Mouse (Mus musculus): ENCODE data around the gene Mdm2. TPM values are rescaled to one million over a fixed set of nuclear protein-coding genes. Genes with fewer than 3 reads are reported as not detected.
A peak's percentile ranks its signal among the peaks of the same experiment; 100 is the strongest.

Mdm2 gene
- polyA plus RNA-seq, 1 experiment: 122 TPM

DNA sequence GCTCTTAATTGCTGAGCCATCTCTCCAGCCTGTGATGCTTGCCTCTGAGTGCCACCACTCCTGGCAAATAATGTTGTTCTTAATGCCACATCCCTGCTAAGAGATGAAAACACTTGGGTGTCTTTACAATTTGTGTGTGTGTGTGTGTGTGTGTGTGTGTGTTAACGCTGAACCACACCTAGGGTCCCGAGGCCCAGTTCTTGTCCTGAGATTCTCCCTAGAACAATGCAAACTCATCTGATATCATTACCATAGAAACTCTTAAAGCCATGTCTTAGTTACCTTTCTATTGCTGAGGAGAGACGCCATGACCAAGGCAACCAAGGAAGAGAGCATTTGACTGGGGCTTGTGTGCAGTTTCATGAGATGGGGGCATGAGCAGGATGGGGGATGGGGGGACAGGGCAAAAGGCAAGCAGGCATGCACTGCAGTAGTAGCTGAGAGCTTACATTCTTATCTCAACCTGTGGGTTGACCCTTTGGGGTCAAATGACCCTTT lies 3.5 kb upstream of the Mdm2 start:
- TF ChIP-seq POLR2A (IDR thresholded peaks at IDR 0.05; ENCODE audit: low read depth, low read length): no peak
- TF ChIP-seq CTCF (IDR thresholded peaks at IDR 0.05; ENCODE audit: borderline replicate concordance, insufficient read depth, low read length): no peak
- Histone ChIP-seq H3K4me1 (ENCODE audit: control insufficient read depth, insufficient read depth, low read length) (peaks cover 3% of the 10 kb centered on the region; the same call in 1 of the 2 replicates), H3K27ac (ENCODE audit: insufficient read depth, low read length) (no peak overlapping the region), H3K4me3 (ENCODE audit: insufficient read depth, low read length) (no peak overlapping the region)

DNA sequence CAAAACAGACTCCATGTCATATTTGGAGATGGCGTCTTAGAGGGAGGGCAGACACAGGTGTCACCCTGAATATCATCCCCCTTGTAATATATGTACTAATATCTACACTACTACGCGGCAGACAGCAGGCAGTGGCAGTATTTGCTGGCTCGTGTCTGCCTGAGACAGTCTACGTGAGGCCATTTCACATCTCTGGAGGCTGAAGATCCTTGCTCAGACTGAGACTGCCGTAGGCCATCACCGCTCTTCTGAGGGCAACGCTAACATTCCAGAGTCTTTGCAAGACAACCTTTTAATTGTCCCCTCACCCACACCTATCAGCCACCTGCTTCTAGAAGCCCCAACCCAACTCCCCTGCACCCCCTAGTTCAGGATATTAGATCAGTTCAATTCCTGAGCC lies 2.9 kb upstream of the Mdm2 start:
- Histone ChIP-seq H3K27ac (ENCODE audit: insufficient read depth, low read length) (no peak overlapping the region), H3K4me3 (ENCODE audit: insufficient read depth, low read length) (no peak overlapping the region), H3K4me1 (ENCODE audit: control insufficient read depth, insufficient read depth, low read length) (no peaks in the 10 kb centered on the region)
- TF ChIP-seq POLR2A (IDR thresholded peaks at IDR 0.05; ENCODE audit: low read depth, low read length) (no peak), CTCF (IDR thresholded peaks at IDR 0.05; ENCODE audit: borderline replicate concordance, insufficient read depth, low read length) (no peak)

DNA sequence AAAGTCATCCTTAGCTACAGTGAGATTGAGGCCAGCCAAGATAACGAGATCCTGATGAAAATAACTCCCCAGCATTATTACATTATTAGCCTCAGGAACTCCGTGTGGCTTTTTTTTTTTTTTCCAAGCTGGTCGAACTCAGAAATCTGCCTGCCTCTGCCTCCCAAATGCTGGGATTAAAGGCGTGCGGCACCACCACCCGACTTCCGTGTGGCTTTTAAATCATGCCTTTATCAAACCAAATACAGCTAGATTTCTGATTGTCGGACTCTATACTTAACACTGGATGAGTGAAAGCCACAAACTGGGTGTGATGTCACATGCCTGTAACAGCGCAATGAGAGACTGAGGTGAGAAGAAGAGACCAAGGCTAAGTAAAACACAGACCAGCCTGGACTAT lies 2.3 kb upstream of the Mdm2 start:
- Histone ChIP-seq H3K4me3 (ENCODE audit: insufficient read depth, low read length) (no peak overlapping the region), H3K4me1 (ENCODE audit: control insufficient read depth, insufficient read depth, low read length) (no peaks in the 10 kb centered on the region), H3K27ac (ENCODE audit: insufficient read depth, low read length) (no peak overlapping the region)
- TF ChIP-seq POLR2A (IDR thresholded peaks at IDR 0.05; ENCODE audit: low read depth, low read length) (no peak), CTCF (IDR thresholded peaks at IDR 0.05; ENCODE audit: borderline replicate concordance, insufficient read depth, low read length) (no peak)

DNA sequence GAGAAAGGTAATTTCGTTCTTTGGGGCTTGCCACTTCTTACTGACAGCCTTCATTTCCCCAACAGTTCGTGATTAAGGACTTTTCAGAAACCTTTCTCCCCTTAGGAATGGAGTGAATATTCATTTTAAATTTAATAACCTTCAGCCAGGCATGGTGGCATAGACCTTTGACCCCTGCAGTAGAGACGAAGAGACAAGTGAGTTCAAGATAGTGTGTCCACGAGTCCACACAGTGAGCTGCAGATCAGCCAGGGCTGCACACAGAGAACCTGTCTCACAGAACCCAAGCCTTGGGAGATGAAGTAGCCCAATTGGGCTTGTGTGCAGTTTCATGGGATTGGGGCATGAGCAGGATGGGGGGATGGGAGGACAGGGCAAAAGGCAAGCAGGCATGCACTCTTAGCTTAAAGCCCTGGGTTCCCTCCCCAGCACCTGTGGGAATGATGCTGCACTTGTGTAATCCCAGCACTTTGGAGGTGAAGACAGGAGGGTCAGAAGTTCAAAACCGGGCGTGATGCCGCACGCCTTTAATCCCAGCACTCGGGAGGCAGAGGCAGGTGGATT lies 1.7 kb upstream of the Mdm2 start:
- H3K4me1 ChIP-seq (ENCODE audit: control insufficient read depth, insufficient read depth, low read length): no peaks in the 10 kb centered on the region; the same call in 1 of the 2 replicates
- H3K4me3 ChIP-seq (ENCODE audit: insufficient read depth, low read length): no peak overlapping the region
- peak overlapping the region; percentile 87 for H3K27ac ChIP-seq (ENCODE audit: insufficient read depth, low read length)
- no peak for TF ChIP-seq CTCF (IDR thresholded peaks at IDR 0.05; ENCODE audit: borderline replicate concordance, insufficient read depth, low read length)
- TF ChIP-seq POLR2A (IDR thresholded peaks at IDR 0.05; ENCODE audit: low read depth, low read length): no peak

DNA sequence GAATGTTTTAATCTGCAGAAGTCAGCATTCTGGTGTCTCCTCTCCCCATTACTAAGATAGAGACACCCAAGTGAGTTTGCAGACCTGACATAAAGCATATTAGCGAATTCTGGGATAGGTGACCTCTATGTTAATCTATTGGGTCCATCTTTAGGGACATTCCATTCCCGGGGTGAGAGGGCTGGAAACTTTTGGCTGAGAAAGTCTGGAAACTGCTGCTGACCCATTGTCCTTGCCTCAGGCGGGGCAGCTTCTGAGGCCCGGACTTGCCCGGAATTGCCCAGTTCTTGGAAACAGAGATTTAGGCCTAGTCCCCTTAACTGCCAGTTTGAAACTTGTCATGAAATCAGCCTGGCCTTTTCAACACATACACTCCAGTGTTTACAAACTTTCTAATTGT lies 850 bp upstream of the Mdm2 start:
- peak; percentile 37; the same call in 1 of the 2 replicates for TF ChIP-seq POLR2A (IDR thresholded peaks at IDR 0.05; ENCODE audit: low read depth, low read length)
- no peak for TF ChIP-seq CTCF (IDR thresholded peaks at IDR 0.05; ENCODE audit: borderline replicate concordance, insufficient read depth, low read length)
- Histone ChIP-seq H3K4me1 (ENCODE audit: control insufficient read depth, insufficient read depth, low read length) (peaks cover 5% of the 10 kb centered on the region), H3K4me3 (ENCODE audit: insufficient read depth, low read length) (peak overlapping the region; percentile 60), H3K27ac (ENCODE audit: insufficient read depth, low read length) (peak overlapping the region; percentile 87)

DNA sequence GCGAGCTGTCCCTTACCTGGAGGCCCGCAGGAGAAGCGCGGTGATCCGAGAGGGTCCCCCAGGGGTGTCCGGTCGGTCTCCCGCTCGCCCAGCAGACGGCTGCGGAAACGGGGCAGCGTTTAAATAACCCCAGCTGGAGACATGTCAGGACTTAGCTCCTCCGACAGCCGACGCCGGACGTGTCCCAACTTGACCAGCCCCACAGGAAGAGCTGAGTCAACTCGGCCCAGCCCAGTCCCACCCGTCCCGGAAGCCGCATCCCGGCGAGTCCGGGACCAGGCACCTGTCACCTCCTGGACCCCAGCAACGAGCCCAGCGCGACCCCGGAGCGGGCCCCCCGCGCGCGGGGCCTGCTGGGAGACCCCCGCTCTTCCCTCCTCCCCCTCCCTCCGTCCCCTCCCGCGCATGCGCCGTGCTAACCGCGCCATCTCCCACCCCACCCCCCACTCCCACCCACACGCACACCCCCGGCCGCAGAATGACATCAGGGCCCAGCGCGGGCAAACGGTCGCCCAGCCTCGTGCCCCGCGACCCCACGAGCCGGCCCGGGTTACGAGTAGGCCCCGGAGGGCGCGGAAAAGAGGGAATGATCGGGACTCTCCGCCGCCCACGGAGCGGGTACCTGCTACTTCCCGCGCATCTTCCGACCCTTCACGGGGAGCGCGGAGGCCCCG lies 491 bp downstream of the Mdm2 start:
- H3K27ac ChIP-seq (ENCODE audit: insufficient read depth, low read length): peak overlapping the region; percentile 99
- H3K4me1 ChIP-seq (ENCODE audit: control insufficient read depth, insufficient read depth, low read length): peaks cover 5% of the 10 kb centered on the region
- TF ChIP-seq CTCF (IDR thresholded peaks at IDR 0.05; ENCODE audit: borderline replicate concordance, insufficient read depth, low read length) (no peak), POLR2A (IDR thresholded peaks at IDR 0.05; ENCODE audit: low read depth, low read length) (peak; percentile 76)
- peak overlapping the region; percentile 97 for H3K4me3 ChIP-seq (ENCODE audit: insufficient read depth, low read length)

DNA sequence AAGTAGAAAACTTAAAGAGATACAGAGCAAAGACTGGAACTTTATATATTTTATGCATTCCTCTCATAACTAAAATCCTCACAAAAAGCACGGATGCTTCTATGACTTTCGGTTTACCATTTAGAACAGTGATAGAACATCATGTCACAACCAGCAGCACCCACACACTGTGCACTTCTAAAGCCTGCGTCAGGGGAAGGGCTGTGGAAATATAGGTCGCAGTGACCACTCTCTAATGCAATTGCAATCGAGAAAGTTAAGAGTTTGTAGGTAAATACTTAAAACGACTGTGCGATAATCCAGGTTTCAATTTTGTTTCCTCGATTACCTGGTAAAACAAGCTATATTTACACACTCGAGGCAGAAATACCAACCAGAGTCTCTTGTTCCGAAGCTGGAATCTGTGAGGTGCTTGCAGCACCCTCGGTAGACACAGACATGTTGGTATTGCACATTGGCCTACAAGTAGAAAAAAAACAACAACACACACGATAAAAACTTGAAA lies 1.2 kb downstream of the Mdm2 start:
- TF ChIP-seq POLR2A (IDR thresholded peaks at IDR 0.05; ENCODE audit: low read depth, low read length) (peak; percentile 40; the same call in 1 of the 2 replicates), CTCF (IDR thresholded peaks at IDR 0.05; ENCODE audit: borderline replicate concordance, insufficient read depth, low read length) (no peak)
- peaks cover 5% of the 10 kb centered on the region for H3K4me1 ChIP-seq (ENCODE audit: control insufficient read depth, insufficient read depth, low read length)
- peak overlapping the region; percentile 99 for H3K27ac ChIP-seq (ENCODE audit: insufficient read depth, low read length)

DNA sequence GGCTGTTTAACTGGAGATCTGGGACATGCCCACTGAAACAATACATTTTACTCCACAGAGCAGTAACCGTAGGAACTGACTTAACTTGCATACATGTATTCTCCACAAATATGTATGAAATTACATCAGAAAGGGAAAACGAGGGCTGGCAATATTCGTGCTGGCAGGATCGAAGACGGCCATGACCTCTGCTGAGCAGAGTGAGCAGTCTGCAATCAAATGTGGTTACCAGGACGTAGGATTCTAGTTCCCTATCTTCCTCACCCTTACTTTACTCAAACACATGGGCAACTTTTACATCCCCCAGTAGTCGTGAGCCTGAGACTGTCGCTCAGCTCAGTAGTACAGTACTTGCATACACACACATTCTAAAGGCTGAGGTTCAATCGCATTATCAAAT lies 1.7 kb downstream of the Mdm2 start:
- Histone ChIP-seq H3K4me3 (ENCODE audit: insufficient read depth, low read length) (peak overlapping the region; percentile 97), H3K27ac (ENCODE audit: insufficient read depth, low read length) (peak overlapping the region; percentile 99), H3K4me1 (ENCODE audit: control insufficient read depth, insufficient read depth, low read length) (peaks cover 5% of the 10 kb centered on the region)
- TF ChIP-seq CTCF (IDR thresholded peaks at IDR 0.05; ENCODE audit: borderline replicate concordance, insufficient read depth, low read length) (no peak), POLR2A (IDR thresholded peaks at IDR 0.05; ENCODE audit: low read depth, low read length) (peak; percentile 48)

More for the DNA sequence above, 1.2 kb downstream of the Mdm2 start:
- peak overlapping the region; percentile 97 for H3K4me3 ChIP-seq (ENCODE audit: insufficient read depth, low read length)

DNA sequence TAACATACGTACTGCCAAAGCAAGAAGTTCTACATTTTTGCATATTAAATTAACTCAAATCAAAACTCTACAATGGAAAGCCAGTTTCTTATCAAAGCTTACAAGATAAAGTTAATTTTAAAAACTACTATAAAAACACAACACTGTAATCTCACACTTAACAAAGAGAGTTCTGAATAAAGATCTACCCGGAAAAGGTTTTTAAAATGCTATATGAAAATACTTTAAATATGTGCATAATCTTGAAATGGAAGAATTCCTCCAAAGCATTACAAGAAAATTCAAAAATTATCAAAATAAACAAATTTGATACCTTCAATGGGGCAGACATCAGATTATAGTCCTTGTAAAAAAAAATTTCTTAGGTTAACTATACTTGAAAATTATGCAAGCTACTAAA lies 2.2 kb downstream of the Mdm2 start:
- Histone ChIP-seq H3K4me1 (ENCODE audit: control insufficient read depth, insufficient read depth, low read length) (peaks cover 5% of the 10 kb centered on the region), H3K4me3 (ENCODE audit: insufficient read depth, low read length) (peak overlapping the region; percentile 97), H3K27ac (ENCODE audit: insufficient read depth, low read length) (no peak overlapping the region)
- TF ChIP-seq POLR2A (IDR thresholded peaks at IDR 0.05; ENCODE audit: low read depth, low read length) (no peak), CTCF (IDR thresholded peaks at IDR 0.05; ENCODE audit: borderline replicate concordance, insufficient read depth, low read length) (no peak)

All from embryonic fibroblast, embryonic 13.5 days (primary cell).